Mouse (Mus musculus) hindbrain, embryonic 10.5 days (tissue): ENCODE measurements around the gene Calr3. TPM values are rescaled to one million over a fixed set of nuclear protein-coding genes. Genes with fewer than 3 reads are reported as not detected.

Source experiments
- DNase-seq: peaks from one replicate; pipeline ENCODE4 v3.0.0-alpha.2; 2017; ENCODE audit warnings: low spot score
- H3K27ac ChIP-seq: fragments of 300-500 bp; sonication (generic); 2 replicates; pipeline ENCODE4 v1.5.1; 2016; ENCODE audit warnings: mild to moderate bottlenecking, moderate library complexity
- H3K27me3 ChIP-seq: fragments of 300-500 bp; sonication (generic); 2 replicates; pipeline ENCODE4 v1.6.1; 2016; ENCODE audit warnings: mild to moderate bottlenecking; ENCODE audit not compliant: poor library complexity, insufficient read depth, severe bottlenecking
- H3K36me3 ChIP-seq: fragments of 300-500 bp; sonication (generic); 2 replicates; pipeline ENCODE4 v1.6.1; 2016; ENCODE audit warnings: mild to moderate bottlenecking, moderate library complexity
- H3K4me1 ChIP-seq: fragments of 300-500 bp; sonication (generic); replicated peaks from 2 replicates; pipeline ENCODE4 v1.6.1; 2016; ENCODE audit warnings: mild to moderate bottlenecking
- H3K4me3 ChIP-seq: fragments of 300-500 bp; sonication (generic); 2 replicates; pipeline ENCODE4 v1.5.1; 2016; ENCODE audit warnings: mild to moderate bottlenecking, moderate library complexity
- H3K9me3 ChIP-seq: fragments of 300-500 bp; sonication (generic); 2 replicates; pipeline ENCODE4 v1.6.1; 2016; ENCODE audit warnings: mild to moderate bottlenecking, moderate library complexity
- WGBS: fragments of 180-500 bp; shearing (Covaris S2); methylation state at CpG from one replicate; pipeline ENCODE4 v1.1.7; 2016; 5-methylcytosine and 5-hydroxymethylcytosine counted together
- polyA plus RNA-seq: library from polyadenylated mRNA; unstranded; fragments of >200 nt; fragmentation: Nextera tagmentation; extraction: Ambion mirVana; gene quantifications from 2 replicates; pipeline ENCODE4 v1.2.1, GENCODE M21; 2016

Calr3 gene
- polyA plus RNA-seq, 1 experiment from 2014 or later = 0.80 TPM

- 99% methylated on average over 5 of the region's 5 CpGs for WGBS
- Histone ChIP-seq H3K4me3 (no peak overlapping the region), H3K4me1 (no peaks in the 10 kb centered on the region), H3K27ac (no peak overlapping the region), H3K36me3 (peaks cover 100% of the 10 kb centered on the region), H3K9me3 (no peaks in the 10 kb centered on the region), H3K27me3 (no peaks in the 10 kb centered on the region)
- DNase-seq = no peak
Measured at GRCm38 (mm10) chr8:72376309-72376708, 67.4 kb downstream of the Calr3 start.

- no peak for DNase-seq
- WGBS = 87% methylated on average over 5 of the region's 5 CpGs
- peaks cover 100% of the 10 kb centered on the region for H3K36me3 ChIP-seq
Measured at GRCm38 (mm10) chr8:72375161-72375560, 68.5 kb downstream of the Calr3 start.

More at GRCm38 (mm10) chr8:72375161-72375560, 68.5 kb downstream of the Calr3 start:
- Histone ChIP-seq H3K4me1 (no peaks in the 10 kb centered on the region), H3K4me3 (no peak overlapping the region), H3K27ac (no peak overlapping the region), H3K9me3 (no peaks in the 10 kb centered on the region), H3K27me3 (no peaks in the 10 kb centered on the region)

Other genes starting within 250 kb of the Calr3 start
- not detected in 2 replicates for gene Cib3, start 231.0 kb downstream of the Calr3 start, polyA plus RNA-seq
- not detected in 2 replicates for gene Gm11034, start 230.2 kb downstream of the Calr3 start, polyA plus RNA-seq
- gene Fam32a, start 224.1 kb downstream of the Calr3 start, polyA plus RNA-seq = 63.4 and 80.6 TPM in 2 replicates
- gene Ap1m1, start 203.9 kb downstream of the Calr3 start, polyA plus RNA-seq = 186 and 213 TPM in 2 replicates
- 31.5 and 33.0 TPM in 2 replicates for gene Gm10282, start 138.6 kb downstream of the Calr3 start, polyA plus RNA-seq
- 3.9 and 5.8 TPM in 2 replicates for gene Klf2, start 124.8 kb downstream of the Calr3 start, polyA plus RNA-seq
- gene Eps15l1, start 22.4 kb downstream of the Calr3 start, polyA plus RNA-seq = 73.8 and 74.3 TPM in 2 replicates
- gene 1700030K09Rik, start within 50 bp of the Calr3 start, polyA plus RNA-seq = 14.3 and 15.5 TPM in 2 replicates
- gene Cherp, start 31.4 kb upstream of the Calr3 start, polyA plus RNA-seq = 99.1 and 105 TPM in 2 replicates
- 19.6 and 21.3 TPM in 2 replicates for gene Slc35e1, start 48.7 kb upstream of the Calr3 start, polyA plus RNA-seq
- gene Med26, start 104.4 kb upstream of the Calr3 start, polyA plus RNA-seq = 18.9 and 21.9 TPM in 2 replicates
- gene Smim7, start 127.2 kb upstream of the Calr3 start, polyA plus RNA-seq = 113 and 125 TPM in 2 replicates
- 8.6 and 11.0 TPM in 2 replicates for gene Tmem38a, start 128.2 kb upstream of the Calr3 start, polyA plus RNA-seq
- gene Nwd1, start 202.8 kb upstream of the Calr3 start, polyA plus RNA-seq = 0.02 TPM in 1 of 2 replicates, not detected in the other